Mouse (Mus musculus): ENCODE results near the gene Prpsap1.

The Prpsap1 gene

DNA sequence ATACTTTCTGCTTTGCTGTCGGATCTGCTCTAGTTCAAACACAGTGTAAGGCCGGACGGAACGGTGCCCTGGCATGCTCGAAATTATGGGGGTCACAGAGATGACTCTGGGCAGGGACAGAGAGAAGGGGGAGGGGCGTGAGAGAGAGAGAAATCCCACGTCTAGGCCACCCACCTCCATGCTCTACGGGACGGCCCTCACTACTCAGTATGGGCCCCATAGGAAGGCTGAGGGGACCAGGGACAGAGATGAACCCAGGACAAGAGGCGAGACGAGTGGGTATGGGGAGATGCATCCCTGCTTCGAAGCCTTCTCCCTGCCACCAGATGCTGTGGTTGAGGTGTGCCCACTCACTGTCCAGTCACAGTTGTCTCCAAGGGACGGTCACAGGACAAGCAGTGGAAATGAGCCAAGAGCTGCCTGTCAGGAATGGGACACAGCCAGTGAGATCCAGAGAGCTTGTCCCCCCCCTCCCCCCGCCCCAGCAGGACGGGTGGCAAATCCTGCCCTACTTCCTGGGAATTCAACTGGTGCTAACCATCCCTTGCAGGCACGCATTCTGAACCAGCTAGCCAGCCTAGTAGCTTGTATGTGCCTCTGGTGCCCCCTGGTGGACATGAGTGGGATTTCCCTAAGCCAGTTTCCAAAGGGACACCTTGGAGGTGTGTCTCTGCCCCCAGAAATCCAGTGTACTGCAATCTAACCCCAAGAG is 48.2 kb downstream of the Prpsap1 start:
- DNase-seq (ENCODE audit: low read depth, low spot score), result peak; percentile 93

DNA sequence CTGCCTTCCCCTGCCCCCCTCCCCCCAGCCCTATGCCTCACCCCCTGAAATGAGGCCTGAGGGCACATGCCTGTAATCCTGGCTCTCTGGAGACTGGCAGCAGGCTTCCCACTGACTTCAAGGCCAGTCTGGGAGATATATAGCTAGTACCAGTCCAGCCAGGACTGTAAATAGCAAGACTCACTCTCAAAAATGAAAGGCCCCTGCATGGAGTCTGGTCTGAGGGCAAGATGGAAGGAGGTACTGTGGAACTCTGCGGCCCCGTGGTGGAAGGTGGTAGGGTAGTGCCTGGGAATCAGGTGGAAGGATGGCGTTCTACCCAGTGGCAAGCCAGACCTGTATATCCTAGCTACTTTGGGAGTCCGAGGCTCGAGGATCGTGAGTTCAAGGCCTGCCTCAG is 50.1 kb downstream of the Prpsap1 start:
- DNase-seq (ENCODE audit: low read depth, low spot score), result no peak

DNA sequence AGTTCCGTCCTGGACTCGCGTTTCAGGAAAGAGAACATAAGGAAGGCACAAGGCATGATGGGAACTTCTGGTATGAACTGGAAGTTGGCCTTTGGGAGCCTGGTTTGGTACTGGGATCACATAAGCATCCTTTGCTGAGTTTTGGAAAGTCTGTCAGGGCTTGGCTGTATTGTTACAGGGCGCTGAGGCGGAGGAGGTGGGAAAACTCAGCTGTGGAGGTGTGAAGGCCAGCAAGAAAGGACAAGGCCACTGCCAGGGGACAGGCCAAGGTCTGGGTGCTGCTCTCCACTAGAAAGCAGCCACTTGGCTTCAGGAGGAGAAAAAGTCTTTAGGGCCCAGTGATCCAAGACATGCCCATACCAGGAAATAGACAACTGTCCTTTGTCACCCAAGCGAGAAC is 50.7 kb downstream of the Prpsap1 start:
- no peak for DNase-seq (ENCODE audit: low read depth, low spot score)

DNA sequence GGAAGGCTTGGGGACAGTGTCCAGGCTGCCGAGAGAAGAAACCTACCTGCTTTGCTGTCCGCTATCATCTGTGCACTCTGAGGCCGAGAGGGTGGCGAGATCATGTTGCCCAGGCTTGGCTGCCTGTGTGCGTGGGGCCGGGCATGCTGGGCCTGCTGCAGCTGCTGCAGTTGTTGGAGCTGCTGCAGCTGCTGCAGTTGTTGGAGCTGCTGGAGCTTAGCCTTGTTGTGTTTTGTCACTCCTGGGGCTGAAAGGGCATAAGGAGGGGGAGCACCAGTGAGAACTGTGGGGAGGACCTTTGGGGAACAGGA is 51.2 kb downstream of the Prpsap1 start:
- DNase-seq (ENCODE audit: low read depth, low spot score), result no peak

DNA sequence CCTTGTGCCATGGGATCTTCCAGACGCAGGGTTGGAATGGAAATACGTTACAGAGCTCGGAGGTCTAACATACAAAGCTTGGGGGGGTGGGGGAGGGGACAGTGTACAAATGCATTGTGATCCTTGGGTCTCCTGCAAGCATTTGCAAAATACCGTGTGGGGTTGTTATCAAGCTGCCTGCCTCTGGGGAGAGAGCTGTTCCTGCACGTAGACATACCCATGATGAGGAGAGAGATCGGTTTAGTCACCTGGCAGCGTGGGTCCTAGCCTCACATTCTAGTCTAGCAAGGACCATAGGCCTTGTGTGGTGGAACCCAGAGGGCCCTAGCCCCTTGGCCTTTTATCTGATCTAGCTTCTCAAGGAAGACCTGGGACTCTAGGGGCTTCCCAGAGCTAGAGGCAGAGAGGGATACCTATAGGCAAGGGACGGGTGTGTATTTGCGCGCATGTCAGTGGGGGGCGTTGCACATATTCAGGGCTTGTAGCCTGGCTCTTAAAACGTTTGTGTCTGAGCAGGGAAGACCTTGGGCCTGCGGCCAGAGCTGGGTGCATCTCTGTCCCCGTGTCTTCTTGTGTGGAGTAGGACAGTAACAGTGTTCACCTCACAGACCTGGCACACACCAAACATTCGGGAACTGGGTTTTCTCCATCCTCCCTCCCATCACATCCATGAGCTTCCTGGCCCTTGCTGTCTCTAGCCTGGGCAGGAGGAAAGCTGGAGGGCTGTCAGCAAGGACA is 51.7 kb downstream of the Prpsap1 start:
- DNase-seq (ENCODE audit: low read depth, low spot score), result no peak

DNA sequence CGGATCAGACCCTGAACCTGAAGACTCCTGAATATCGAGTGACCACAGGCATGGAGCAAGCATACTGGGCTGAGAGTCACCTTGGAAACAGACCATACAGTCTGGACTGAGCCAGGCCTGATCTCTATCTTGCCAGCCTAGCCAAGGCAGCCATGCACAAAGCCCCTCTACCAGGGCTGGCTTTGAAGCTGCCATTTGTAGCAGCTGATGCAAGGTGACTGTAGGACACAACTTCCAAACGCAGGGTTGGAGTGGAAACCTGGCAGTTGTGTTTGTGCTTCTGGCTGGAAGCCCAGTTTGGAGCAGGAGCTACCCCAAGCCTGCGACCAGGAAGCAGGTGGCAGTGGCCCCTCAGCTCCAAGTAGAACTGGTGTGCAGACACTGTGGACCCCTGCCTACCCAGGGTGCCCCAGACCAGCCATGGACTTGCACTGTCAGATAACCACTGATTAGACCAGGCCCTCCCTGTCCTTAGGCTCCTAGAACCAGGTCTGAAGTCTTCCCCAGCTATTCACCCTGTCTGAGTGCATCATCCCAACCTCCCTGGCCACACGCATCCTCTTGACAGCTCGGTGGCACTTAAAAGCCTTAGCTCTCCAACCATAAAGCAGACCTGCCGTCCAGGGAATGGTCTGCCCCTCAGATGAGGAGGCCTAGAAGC is 53.5 kb downstream of the Prpsap1 start:
- DNase-seq (ENCODE audit: low read depth, low spot score), result no peak

DNA sequence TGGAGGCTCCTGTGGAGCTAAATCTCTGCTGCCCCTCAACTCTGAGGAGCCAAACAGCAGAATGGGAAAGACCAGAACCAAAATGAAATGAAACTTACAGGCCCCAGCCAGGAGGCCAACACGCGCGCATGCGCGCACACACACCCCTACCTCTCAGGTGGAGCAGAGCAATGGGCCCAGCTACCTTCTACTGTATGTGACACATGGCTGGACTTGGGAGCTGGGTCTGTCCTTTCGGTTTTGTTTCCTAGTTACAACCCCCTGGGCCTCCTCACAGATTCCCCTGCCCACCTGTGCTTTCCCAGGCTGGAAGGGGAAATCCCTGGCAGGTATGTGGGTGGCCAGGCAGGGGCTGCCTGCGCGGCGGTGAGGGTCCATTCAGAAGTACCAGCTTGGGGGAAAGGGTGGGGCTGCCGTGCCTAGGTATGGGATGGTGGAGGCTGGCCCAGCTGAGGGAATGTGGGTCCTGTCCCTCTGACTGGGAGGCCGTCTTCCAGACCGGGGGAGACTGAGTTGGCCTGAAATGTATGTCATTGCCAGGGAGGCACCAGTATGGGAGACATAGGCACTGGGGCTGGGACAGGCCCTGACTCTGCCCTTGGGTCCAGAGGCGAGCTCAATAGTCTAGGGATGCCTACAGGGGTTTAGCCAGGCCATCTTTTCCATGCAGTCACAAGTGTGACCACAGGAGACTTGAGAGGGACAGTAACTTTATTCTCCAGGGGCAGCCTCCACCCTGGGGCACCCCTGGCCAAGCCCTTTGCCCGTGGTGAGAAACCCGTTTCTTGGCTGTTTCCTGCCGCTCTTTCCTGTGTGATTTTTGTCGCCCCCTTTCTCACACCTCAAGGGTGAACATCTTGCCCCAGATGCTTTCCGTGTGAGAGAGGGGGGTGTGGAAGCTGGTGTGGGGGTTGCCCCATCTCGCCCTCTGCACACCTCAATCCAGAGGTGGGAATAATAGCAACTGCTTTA is 54.4 kb downstream of the Prpsap1 start:
- no peak for DNase-seq (ENCODE audit: low read depth, low spot score)

DNA sequence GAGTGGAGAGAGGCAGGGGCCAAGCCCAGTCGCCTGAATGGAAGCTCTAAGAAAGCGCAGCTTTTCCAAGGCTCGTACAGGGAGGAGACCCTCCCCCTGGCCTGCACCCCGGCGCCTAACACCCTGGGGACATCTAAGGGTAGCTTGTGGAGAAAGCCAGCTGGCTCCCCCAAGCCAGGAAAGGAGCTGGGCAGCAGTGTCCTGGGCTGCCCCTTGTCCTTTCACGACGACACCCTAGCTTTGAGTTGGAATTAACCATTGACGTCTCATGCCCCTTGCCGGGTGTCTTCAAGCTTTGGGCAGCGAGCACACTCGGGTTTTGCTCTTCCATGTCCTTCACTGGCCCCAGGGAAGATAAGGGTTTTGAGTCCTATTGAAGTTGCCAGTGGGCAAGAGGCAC is 56.5 kb downstream of the Prpsap1 start:
- DNase-seq (ENCODE audit: low read depth, low spot score), result no peak

DNA sequence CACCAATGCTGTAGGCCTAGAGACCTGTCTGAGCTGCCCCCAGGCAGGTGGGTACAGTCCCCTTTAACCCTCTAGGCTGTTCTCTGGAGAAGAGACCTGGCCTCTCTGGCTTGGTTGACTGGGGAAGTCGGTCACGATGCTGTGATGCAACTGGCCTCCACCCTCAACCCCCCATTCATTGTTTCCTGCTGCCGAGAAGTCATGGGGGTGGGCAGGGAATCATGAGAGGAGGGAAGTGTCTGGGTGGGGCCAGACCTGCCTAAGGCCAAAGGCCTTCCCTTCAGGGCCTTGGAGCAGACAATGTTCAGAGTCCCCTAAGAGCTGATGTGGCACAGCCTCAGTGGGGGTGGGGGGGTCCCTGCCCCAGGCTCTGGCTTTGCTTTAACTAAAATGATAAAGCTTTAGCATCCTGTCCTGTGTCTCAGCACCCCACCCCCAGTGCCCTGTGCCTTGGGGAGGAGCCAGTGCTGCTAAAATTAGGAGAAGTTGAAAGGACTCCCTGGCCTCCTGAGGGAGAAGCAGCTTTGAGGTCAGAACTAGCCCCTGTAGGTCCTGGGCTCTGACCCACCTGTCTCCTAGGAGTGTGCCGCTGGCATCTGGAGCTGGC is 57.2 kb downstream of the Prpsap1 start:
- no peak for DNase-seq (ENCODE audit: low read depth, low spot score)

DNA sequence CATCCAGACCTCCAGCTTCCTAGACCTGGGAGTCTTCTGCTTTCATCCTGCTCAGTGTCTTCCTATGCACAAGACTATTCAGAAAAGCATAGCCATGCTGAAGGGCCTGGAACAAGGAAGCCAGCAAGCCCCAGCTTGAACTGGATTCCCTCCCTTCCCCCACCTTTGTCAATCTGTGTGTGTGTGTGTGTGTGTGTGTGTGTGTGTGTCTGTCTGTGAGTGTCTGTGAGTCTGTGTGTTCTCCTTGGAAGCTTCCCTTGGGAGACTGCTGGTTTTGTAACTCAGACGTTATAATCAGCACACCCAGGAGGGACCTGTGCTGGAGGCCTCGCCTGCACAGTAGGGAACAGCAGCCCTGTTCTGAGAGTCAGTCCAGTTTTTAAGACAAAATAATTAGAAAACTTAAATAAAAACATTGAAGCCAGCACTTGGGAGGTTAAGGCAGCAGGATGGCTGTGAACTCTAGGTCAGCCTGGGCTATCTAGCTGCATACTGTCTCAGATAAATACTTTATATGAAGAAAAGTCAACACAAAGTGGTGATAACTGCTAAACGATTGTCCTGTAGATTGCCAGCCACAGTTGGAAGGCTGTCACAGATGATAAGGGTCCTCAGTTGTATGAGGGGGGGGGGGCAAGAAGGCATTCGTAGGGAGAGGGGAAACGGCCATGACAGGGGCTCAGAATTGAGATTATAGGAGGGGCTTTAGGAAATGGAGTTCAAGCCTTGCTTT is 57.8 kb downstream of the Prpsap1 start:
- DNase-seq (ENCODE audit: low read depth, low spot score), result no peak

DNA sequence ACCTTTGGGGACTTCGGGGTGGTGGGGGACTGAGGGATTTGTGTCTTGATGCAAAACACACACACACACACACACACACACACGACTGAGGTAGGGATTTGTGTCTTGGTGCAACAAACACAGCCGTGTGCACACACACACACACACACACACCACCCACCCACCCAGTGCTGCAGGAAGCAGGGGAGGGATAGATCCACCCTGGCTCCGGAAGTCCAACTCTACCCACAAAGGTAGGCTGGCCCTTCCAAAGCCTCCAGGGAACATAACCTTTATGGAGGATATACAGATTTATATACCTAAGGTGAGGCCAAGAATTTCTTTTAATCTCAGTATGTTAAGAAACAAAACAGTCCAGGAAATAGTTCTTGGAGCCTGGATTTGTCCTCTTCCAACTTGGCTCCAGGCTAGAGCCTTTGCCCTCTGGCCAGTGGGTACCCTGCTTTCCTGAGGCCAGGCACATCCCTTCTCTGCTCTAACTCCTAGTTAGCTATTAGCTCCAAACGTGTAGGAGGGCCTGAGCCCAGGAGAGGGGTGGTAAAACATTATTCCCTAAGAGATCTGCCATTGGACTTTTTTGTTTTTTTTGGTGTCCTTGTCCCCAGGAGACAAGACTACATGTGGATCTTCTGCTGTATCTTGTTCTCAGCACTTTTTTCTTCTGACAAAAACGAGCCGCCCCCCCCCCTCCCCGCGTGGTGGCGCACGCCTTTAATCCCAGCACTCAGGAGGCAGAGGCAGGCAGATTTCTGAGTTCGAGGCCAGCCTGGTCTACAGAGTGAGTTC is 58.8 kb downstream of the Prpsap1 start:
- DNase-seq (ENCODE audit: low read depth, low spot score), result no peak

DNA sequence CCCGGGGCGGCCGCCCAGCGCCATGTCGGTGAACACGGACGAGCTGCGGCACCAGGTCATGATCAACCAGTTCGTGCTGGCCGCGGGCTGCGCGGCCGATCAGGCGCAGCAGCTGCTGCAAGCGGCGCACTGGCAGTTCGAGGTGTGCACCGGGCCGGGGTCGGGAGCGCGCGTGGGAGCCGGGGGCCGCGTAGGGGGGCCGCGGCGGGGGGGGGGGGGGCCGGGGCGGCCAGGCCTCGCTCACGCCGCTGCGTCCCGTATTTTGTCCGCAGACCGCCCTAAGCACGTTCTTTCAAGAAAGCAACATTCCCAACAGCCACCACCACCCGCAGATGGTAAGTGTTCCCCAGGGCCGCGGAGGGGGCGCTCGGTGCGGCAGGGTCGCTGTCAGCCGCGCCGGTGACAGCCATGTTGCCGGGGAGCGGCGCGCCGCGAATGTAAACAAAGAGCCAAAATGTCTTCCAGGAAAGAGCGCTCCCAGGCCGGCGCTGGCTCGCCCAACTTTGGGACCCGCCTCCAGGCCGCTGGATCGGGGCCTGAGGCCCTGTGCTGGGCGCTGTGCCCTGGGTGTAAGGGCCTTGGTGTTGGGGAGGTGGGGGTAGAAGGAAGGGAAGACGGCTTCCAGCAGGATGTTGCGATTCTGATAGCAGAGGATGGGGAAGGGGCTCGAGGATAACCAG is 59.6 kb downstream of the Prpsap1 start:
- peak; percentile 43 for DNase-seq (ENCODE audit: low read depth, low spot score)

DNA sequence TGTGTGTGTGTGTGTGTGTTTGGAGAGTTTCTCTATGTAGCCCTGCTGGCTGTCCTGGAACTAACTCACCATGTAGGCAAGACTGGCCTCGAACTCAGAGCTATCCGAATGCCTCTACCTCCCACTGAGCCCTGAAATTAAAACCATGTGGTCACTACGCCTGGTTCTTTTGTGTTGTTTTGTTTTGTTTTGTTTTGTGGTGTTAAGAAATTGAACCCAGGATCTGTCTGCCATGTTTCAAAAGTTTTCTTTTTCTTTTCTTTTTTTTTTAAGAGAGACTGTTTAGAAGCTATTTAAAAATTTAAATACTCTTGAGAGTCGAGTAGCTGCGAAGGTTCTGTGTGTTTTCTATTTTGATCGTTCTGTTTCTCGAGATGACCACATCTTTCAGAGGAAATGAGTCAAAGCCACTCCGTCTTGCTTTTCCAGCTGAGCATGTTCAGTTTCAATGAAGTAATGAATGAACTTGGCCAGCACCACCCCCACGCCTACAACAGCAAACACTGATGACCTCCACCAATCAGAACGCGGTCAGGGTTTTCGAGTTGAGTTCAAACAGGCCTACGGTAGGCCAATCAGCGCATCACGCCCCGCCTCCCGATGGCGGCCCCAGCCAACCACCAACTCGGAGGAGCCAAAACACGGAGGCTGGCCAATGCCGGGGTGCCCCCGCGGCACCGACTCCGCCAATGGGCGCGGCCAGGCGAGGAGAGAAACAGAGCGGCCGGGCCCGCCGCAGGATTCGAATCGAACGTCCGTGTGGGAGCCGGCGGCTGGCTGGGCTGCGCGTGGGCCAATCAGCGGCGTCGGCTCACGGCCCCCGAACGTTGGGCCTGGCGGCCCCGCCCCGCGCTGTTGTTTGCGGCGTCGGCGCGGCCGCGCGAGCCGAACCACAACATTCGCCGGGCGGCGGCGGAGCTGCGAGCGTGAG is 60.4 kb downstream of the Prpsap1 start, which contains the start of gene Ubald2:
Gene Ubald2, plus strand, starts transcription at position 739 of the 931 bp plus-strand sequence.
- DNase-seq (ENCODE audit: low read depth, low spot score), result peak; percentile 99

DNA sequence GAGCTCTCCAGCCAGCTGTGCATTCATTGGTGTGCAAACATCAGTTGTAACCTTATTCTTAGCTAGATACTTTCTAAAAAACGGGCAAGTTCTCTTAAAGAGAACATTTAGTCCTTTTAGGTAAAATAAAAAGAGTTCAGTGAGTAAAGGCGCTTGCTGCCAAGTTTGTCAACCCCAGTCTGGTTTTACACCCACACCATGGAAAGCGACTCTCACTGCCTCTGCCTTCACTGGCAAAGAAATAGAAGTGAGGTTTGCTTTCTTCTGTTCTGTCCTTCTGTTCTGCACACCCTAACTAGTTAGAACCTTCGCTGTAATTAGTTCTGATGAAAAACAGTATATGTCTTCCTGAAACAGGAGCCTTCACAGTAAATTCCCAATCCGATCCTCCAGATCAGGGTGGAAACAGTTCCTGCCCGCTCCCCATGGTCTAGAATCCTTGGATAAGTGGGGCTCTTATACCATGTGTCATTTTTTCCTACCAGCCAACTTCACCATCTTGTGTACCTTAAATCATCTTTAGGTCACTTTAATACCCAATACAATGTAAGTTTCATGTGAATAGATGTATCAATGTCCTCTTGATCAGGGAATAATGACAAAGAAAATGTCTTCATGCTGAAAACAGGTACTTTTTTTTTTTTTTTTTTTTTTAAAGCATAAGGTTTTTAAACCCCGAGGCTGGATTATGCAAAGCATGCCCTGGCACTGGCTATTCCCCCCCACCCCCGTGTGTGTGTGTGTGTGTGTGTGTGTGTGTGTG is 61.2 kb downstream of the Prpsap1 start:
- DNase-seq (ENCODE audit: low read depth, low spot score), result no peak

DNA sequence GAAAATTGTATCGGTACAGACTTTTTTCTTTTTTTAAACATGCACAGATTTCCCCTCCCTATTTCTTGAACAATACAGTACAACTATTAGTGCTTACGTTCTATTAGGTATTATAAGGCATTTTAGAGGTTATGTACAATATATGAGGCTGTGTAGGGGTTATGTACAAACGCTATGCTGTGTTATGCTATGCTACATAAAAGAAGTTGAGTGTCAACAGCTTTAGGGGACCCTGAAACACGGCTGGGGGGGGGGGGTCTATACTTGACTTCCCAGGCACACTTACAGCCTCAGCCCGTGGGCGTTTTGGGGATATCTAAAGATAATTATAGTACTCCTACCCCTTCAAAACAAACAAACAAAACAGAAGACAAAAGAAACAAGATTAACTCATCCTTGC is 61.9 kb downstream of the Prpsap1 start:
- no peak for DNase-seq (ENCODE audit: low read depth, low spot score)

DNA sequence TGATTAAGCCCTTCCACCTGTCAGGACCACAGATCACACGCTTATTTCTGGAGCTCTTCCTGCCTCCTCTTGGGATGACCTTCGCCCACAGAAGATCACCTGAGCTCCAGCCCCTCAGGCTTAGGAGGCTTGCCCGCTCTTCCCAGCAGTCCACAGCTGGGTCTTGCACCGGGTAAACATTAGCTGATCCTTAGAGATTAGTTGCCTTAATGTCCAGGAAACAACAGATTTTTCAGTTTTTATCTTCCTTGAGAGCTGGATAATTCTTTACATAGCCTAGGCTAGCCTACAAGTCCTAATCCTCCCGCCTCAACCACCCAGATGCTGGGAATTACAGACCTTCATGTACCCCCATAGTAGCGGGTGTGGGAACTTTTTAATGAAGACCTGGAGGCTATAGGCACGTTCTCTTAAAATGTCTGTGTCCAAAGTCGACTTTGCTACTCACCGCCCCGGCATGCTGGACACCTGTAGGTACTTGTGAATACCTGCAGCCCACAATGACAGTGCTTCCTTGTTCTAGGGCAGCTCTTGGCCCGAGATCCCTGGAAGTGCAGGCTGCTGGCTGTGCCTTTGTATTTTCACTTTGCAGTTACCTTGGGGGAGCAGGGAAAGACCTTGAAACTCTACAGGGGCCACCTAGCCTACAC is 62.4 kb downstream of the Prpsap1 start:
- DNase-seq (ENCODE audit: low read depth, low spot score), result no peak

Data from forelimb bud, embryonic 11.5 days (tissue).